In the genomic region with DNA sequence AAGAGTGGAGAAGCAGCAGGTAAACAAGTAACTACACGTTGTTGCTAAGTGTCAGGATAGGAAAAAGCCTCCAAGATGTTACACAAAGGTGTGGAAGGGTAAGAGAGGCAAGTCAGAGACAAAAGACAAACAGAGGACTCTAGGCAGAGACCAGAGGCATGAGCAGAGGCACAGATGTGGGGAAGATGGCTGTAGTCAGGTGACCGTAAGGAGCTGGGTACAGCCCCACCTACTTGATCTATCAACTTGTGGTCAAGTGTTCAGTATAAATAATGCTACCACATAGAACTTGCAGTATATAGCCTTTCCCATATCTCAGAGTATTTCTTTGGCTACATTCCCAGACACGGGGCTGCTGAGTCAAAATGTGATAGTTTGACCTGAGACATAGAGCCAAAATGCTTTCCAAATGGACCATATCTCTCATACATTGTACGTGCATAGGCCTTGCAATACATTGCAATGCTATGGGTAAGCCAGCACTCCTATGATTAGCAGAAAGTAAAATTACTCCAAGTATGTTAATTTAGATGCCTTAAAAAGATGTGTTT, we compare ENCODE assay signal across 27 mouse cellular contexts. TPM values are rescaled to one million over a fixed set of nuclear protein-coding genes. Genes with fewer than 3 reads are reported as not detected.
DNase-seq lines count a peak whose midpoint lies in the region; ATAC-seq and TF ChIP-seq lines count a peak whose summit lies in the region.
"Had no signal": no experiment of that assay in that cellular context is flagged by ENCODE, and none has a peak within 500 bp of the region (broad histone marks: within the 10 kb centered on the region; RNA-seq: fewer than 3 reads in every experiment).

No protein-coding gene starts in this region.

- in situ Hi-C loops in CH12.LX (cut with MboI; ENCODE audit: low pct_ligation_motif_present, low pct_unique_long_range_greater_than_20kb, low sequenced_read_pairs) = no loop called here

- dilution Hi-C loops in CH12.LX (cut with MboI; ENCODE audit: extremely low pct_ligation_motif_present, extremely low pct_unique_long_range_greater_than_20kb, low sequenced_read_pairs) = no loop called here

- H3K4me2 ChIP-seq in kidney, postnatal 0 days (ENCODE audit: low read length) = no peak overlapping the region
- no peak overlapping the region for H3K4me2 ChIP-seq in CH12.LX (ENCODE audit: insufficient read depth, low read depth, poor library complexity, severe bottlenecking)
- H3K4me2 ChIP-seq: forebrain, embryonic 13.5 days; heart, embryonic 13.5 days; hindbrain, embryonic 13.5 days; intestine, embryonic 15.5 days had no signal

- WGBS in kidney, postnatal 0 days = 64% methylated on average over 4 of the region's 4 CpGs

- TF ChIP-seq POLR2A in CH12.LX (IDR thresholded peaks at IDR 0.05; ENCODE audit: low read depth, low read length) = no peak

- H3K27ac ChIP-seq in kidney, postnatal 0 days = no peak overlapping the region
- no peak overlapping the region for H3K27ac ChIP-seq in CH12.LX (ENCODE audit: insufficient read depth, low read depth)
- H3K27ac ChIP-seq: forebrain, embryonic 10.5 days; forebrain, embryonic 13.5 days; gastrocnemius, adult 2 months; heart, adult 2 months; heart, embryonic 10.5 days; heart, embryonic 13.5 days; hindbrain, embryonic 10.5 days; hindbrain, embryonic 13.5 days; intestine, embryonic 15.5 days had no signal

- no peaks in the 10 kb centered on the region for H3K27me3 ChIP-seq in kidney, postnatal 0 days (ENCODE audit: insufficient read depth, low read length)
- no peaks in the 10 kb centered on the region for H3K27me3 ChIP-seq in CH12.LX (replicated peaks)

- no peaks in the 10 kb centered on the region for H3K36me3 ChIP-seq in kidney, postnatal 0 days (ENCODE audit: insufficient read depth, low read length)
- H3K36me3 ChIP-seq in CH12.LX (replicated peaks in 1 of 2; ENCODE audit: control insufficient read depth in 1 of 2, insufficient read depth in 1 of 2, low read length in 1 of 2) = no peaks in the 10 kb centered on the region
- H3K36me3 ChIP-seq: forebrain, embryonic 10.5 days; heart, embryonic 10.5 days; heart, embryonic 13.5 days; hindbrain, embryonic 10.5 days; hindbrain, embryonic 13.5 days; intestine, embryonic 15.5 days had no signal

- TF ChIP-seq RAD21 in CH12.LX (IDR thresholded peaks at IDR 0.05; ENCODE audit: low read depth, low read length) = no peak

- no peak for TF ChIP-seq CTCF in kidney, postnatal 0 days (IDR thresholded peaks at IDR 0.05; ENCODE audit: low read depth)
- no peak for TF ChIP-seq CTCF in CH12.LX (conservative IDR thresholded peaks at IDR 0.05 in 1 of 2, IDR thresholded peaks at IDR 0.05 in 1 of 2; ENCODE audit: low read depth in 2 of 2, low read length in 2 of 2)

- ATAC-seq in kidney, postnatal 0 days (replicated peaks; ENCODE audit: low FRiP score, low read depth) = no peak
- ATAC-seq in megakaryocyte-erythroid progenitor cell, adult 5-6 weeks (replicated peaks; ENCODE audit: low FRiP score, low TSS enrichment, poor library complexity, severe bottlenecking) = peak; percentile 32
- ATAC-seq: CD4-positive, CD25-positive, alpha-beta regulatory T cell, adult 4 months; forebrain, embryonic 13.5 days; forebrain, embryonic 16.5 days; hindbrain, embryonic 16.5 days; intestine, embryonic 15.5 days had no signal

- no peak overlapping the region for H3K4me3 ChIP-seq in kidney, postnatal 0 days (replicated peaks; ENCODE audit: low read depth, low read length)
- no peak overlapping the region for H3K4me3 ChIP-seq in CH12.LX (replicated peaks in 1 of 3; ENCODE audit: low read depth in 2 of 3, low read length in 2 of 3, poor library complexity in 1 of 3)
- H3K4me3 ChIP-seq: forebrain, embryonic 10.5 days; forebrain, embryonic 13.5 days; gastrocnemius, adult 2 months; heart, adult 2 months; heart, embryonic 10.5 days; heart, embryonic 13.5 days; hindbrain, embryonic 10.5 days; hindbrain, embryonic 13.5 days; intestine, embryonic 15.5 days had no signal

- H3K9me3 ChIP-seq in kidney, postnatal 0 days (replicated peaks; ENCODE audit: low read length) = no peaks in the 10 kb centered on the region
- no peaks in the 10 kb centered on the region for H3K9me3 ChIP-seq in CH12.LX (replicated peaks; ENCODE audit: low read length)
- H3K9me3 ChIP-seq: forebrain, embryonic 10.5 days; forebrain, embryonic 13.5 days; heart, embryonic 10.5 days; heart, embryonic 13.5 days; hindbrain, embryonic 10.5 days; hindbrain, embryonic 13.5 days; intestine, embryonic 15.5 days had no signal

- peaks cover 5% of the 10 kb centered on the region; the same call in 1 of the 2 replicates for H3K4me1 ChIP-seq in kidney, postnatal 0 days (replicated peaks; ENCODE audit: insufficient read depth, low read length)
- peaks cover 8 to 27% of the 10 kb centered on the region in 2 experiments for H3K4me1 ChIP-seq in CH12.LX (ENCODE audit: control insufficient read depth in 1 of 2, insufficient read depth in 2 of 2)

- DNase-seq in cerebellum, adult 9-10 months = peak; percentile 9
- no peak for DNase-seq in cerebellum, postnatal 25 days
- peak; percentile 13 for DNase-seq in kidney, postnatal 0 days (ENCODE audit: low spot score)
- DNase-seq in kidney, postnatal 4 days = no peak
- no peak for DNase-seq in CH12.LX (ENCODE audit: extremely low read depth)
- no peak for DNase-seq in testis, postnatal 10 days (ENCODE audit: low spot score)
- no peak for DNase-seq in gastrocnemius, postnatal 10 days
- DNase-seq: adrenal gland, adult 2 months; adrenal gland, postnatal 14 days; B cell, adult 2 months; cerebellum, adult 11 months; cerebellum, adult 2 months; cerebellum, postnatal 10 days; gastrocnemius, adult 2 months; gastrocnemius, postnatal 25 days; heart, adult 2 months had no signal

- TF ChIP-seq EP300 in CH12.LX (IDR thresholded peaks at IDR 0.05; ENCODE audit: low read length) = no peak

- H3K9ac ChIP-seq in kidney, postnatal 0 days (ENCODE audit: low read depth, low read length) = no peak overlapping the region
- H3K9ac ChIP-seq in CH12.LX (ENCODE audit: insufficient read depth, low read depth) = no peak overlapping the region
- H3K9ac ChIP-seq: forebrain, embryonic 13.5 days; heart, embryonic 13.5 days; hindbrain, embryonic 13.5 days; intestine, embryonic 15.5 days had no signal

- H3K79me2 ChIP-seq in CH12.LX (replicated peaks; ENCODE audit: control insufficient read depth, extremely low read depth, insufficient read depth, poor library complexity, severe bottlenecking) = no peaks in the 10 kb centered on the region

TF ChIP-seq in CH12.LX, 34 proteins besides CTCF, POLR2A, EP300 and RAD21:
- TF ChIP-seq ZKSCAN1 (IDR thresholded peaks at IDR 0.05; ENCODE audit: borderline replicate concordance, low read depth, low read length) (no peak), SIN3A (IDR thresholded peaks at IDR 0.05; ENCODE audit: low read length) (0 out of 2 replicates have a peak, but pooled peaks have one; percentile 27), USF1 (IDR thresholded peaks at IDR 0.05; ENCODE audit: low read depth, low read length) (no peak)

RNA-seq across cellular contexts. Expression of gene Tspan5, which starts 2.8 kb away (rescaled TPM):
- polyA plus RNA-seq in kidney, postnatal 0 days (2015; fragmentation: Nextera tagmentation; extraction: Ambion mirVana) = 19.0 and 19.4 TPM in 2 replicates
- total RNA-seq in CH12.LX (2012; rRNA removed) (17.2 and 19.1 TPM in 2 replicates), CH12.LX (2014; rRNA removed) (25.9 and 26.4 TPM in 2 replicates)
- polyA plus RNA-seq in CH12.LX (2012; ENCODE audit: insufficient read length, low read depth) = 37.5 and 43.1 TPM in 2 replicates
- 1.8 and 3.5 TPM in 2 replicates for total RNA-seq in megakaryocyte-erythroid progenitor cell, adult 5-6 weeks (2014; fragmentation: Nextera tagmentation)
- 3.4 and 7.5 TPM in 2 replicates for total RNA-seq in megakaryocyte-erythroid progenitor cell, adult 5-6 weeks (2017)
- 10 to 100 TPM; 10.6 to 12.1 TPM for total RNA-seq in gastrocnemius, postnatal 10 days (2021)

Comparison
In these comparisons a context has a peak if more than half of its experiments do, and no peak if none do; other contexts are left out.
1. DNase-seq: peak in cerebellum, adult 9-10 months (single experiment) and kidney, postnatal 0 days (single experiment); none in cerebellum, postnatal 25 days (0 of 2), kidney, postnatal 4 days (0 of 2), CH12.LX (single experiment), testis, postnatal 10 days (single experiment) and gastrocnemius, postnatal 10 days (single experiment).